ENCODE assay signal across 34 mouse cellular contexts in genomic region chr16:40011106-40011505, GRCm38 (mm10). TPM values are rescaled to one million over a fixed set of nuclear protein-coding genes. Genes with fewer than 3 reads are reported as not detected.
"Had no signal": no experiment of that assay in that cellular context is flagged by ENCODE, and none has a peak within 500 bp of the region (broad histone marks: within the 10 kb centered on the region; RNA-seq: fewer than 3 reads in every experiment).

No protein-coding gene starts in this region.

- H3K4me1 ChIP-seq: limb, embryonic 10.5 days; limb, embryonic 12.5 days; limb, embryonic 13.5 days; limb, embryonic 15.5 days; liver, embryonic 12.5 days; liver, embryonic 13.5 days; liver, embryonic 15.5 days; lung, embryonic 15.5 days; megakaryocyte, embryonic 14.5 days; midbrain, embryonic 10.5 days; midbrain, embryonic 12.5 days; midbrain, embryonic 13.5 days; midbrain, embryonic 15.5 days had no signal

- H3K4me3 ChIP-seq: limb, embryonic 10.5 days; limb, embryonic 12.5 days; limb, embryonic 13.5 days; limb, embryonic 15.5 days; liver, embryonic 12.5 days; liver, embryonic 13.5 days; liver, embryonic 15.5 days; lung, embryonic 15.5 days; megakaryocyte, embryonic 14.5 days; midbrain, embryonic 10.5 days; midbrain, embryonic 12.5 days; midbrain, embryonic 13.5 days; midbrain, embryonic 15.5 days; myocyte had no signal

- ATAC-seq: liver, embryonic 12.5 days; liver, postnatal 0 days; midbrain, embryonic 13.5 days; midbrain, embryonic 15.5 days; midbrain, embryonic 16.5 days had no signal

- H3K36me3 ChIP-seq: limb, embryonic 10.5 days; limb, embryonic 12.5 days; limb, embryonic 13.5 days; limb, embryonic 15.5 days; liver, embryonic 12.5 days; liver, embryonic 13.5 days; liver, embryonic 15.5 days; lung, embryonic 15.5 days; midbrain, embryonic 10.5 days; midbrain, embryonic 12.5 days; midbrain, embryonic 13.5 days; midbrain, embryonic 15.5 days had no signal

- H3K9me3 ChIP-seq: limb, embryonic 10.5 days; limb, embryonic 12.5 days; limb, embryonic 13.5 days; limb, embryonic 15.5 days; liver, embryonic 12.5 days; liver, embryonic 13.5 days; liver, embryonic 15.5 days; lung, embryonic 15.5 days; megakaryocyte, embryonic 14.5 days; midbrain, embryonic 10.5 days; midbrain, embryonic 12.5 days; midbrain, embryonic 13.5 days; midbrain, embryonic 15.5 days had no signal

- H3K27ac ChIP-seq: limb, embryonic 10.5 days; limb, embryonic 12.5 days; limb, embryonic 13.5 days; limb, embryonic 15.5 days; liver, embryonic 12.5 days; liver, embryonic 13.5 days; liver, embryonic 14.5 days; liver, embryonic 15.5 days; lung, embryonic 15.5 days; macrophage; midbrain, embryonic 10.5 days; midbrain, embryonic 12.5 days; midbrain, embryonic 13.5 days; midbrain, embryonic 15.5 days had no signal

- H3K27me3 ChIP-seq: limb, embryonic 12.5 days; limb, embryonic 13.5 days; limb, embryonic 15.5 days; liver, embryonic 12.5 days; liver, embryonic 13.5 days; liver, embryonic 15.5 days; lung, embryonic 15.5 days; megakaryocyte, embryonic 14.5 days; midbrain, embryonic 12.5 days; midbrain, embryonic 13.5 days; midbrain, embryonic 15.5 days had no signal

- DNase-seq: left cerebral cortex, postnatal 4 days; liver; liver, embryonic 13.5 days; liver, postnatal 0 days; lung, adult 18-20 months; lung, adult 2 months; lung, embryonic 14.5 days; lung, postnatal 10 days; lung, postnatal 14 days; lung, postnatal 36 days; lung, postnatal 4 days; midbrain, embryonic 14.5 days had no signal

- H3K4me2 ChIP-seq: limb, embryonic 12.5 days; limb, embryonic 13.5 days; limb, embryonic 15.5 days; liver, embryonic 11.5 days; liver, embryonic 12.5 days; liver, embryonic 13.5 days; liver, embryonic 15.5 days; lung, embryonic 14.5 days; lung, embryonic 15.5 days; midbrain, embryonic 11.5 days; midbrain, embryonic 12.5 days; midbrain, embryonic 13.5 days; midbrain, embryonic 15.5 days had no signal

- H3K9ac ChIP-seq: limb, embryonic 12.5 days; limb, embryonic 13.5 days; limb, embryonic 15.5 days; liver, embryonic 12.5 days; liver, embryonic 13.5 days; liver, embryonic 14.5 days; liver, embryonic 15.5 days; liver, postnatal 0 days; lung, embryonic 14.5 days; lung, embryonic 15.5 days; midbrain, embryonic 12.5 days; midbrain, embryonic 13.5 days; midbrain, embryonic 15.5 days had no signal

RNA-seq across cellular contexts. Expression of gene Lsamp, which starts 26.9 kb away (rescaled TPM):
- total RNA-seq: megakaryocyte progenitor cell, adult 5-6 weeks; megakaryocyte, adult 5-6 weeks; megakaryocyte-erythroid progenitor cell, adult 5-6 weeks; monocyte, adult 5-6 weeks had no signal
- polyA plus RNA-seq: macrophage, myocyte had no signal
